Mouse (Mus musculus): Measurements from ENCODE around the gene Samd4b. TPM values are rescaled to one million over a fixed set of nuclear protein-coding genes. Genes with fewer than 3 reads are reported as not detected.

Gene Samd4b
- total and polyA plus RNA-seq, 2 experiments from 2014 or later = 19.2 to 56.0 TPM

- Histone ChIP-seq H3K9ac (replicated peaks; ENCODE audit: low read length, poor library complexity, severe bottlenecking) (no peak overlapping the region), H3K4me1 (ENCODE audit: insufficient read depth, low read length) (peaks cover 10% of the 10 kb centered on the region; the same call in 1 of the 2 replicates), H3K9me3 (ENCODE audit: low read length) (no peaks in the 10 kb centered on the region), H3K36me3 (ENCODE audit: insufficient read depth, low read length) (0 out of 2 replicates have a peak, but pooled peaks cover 11% of the 10 kb centered on the region), H3K27ac (ENCODE audit: low read depth, low read length) (no peak overlapping the region), H3K27me3 (ENCODE audit: insufficient read depth, low read length) (no peaks in the 10 kb centered on the region), H3K4me3 (ENCODE audit: low read depth, low read length) (no peak overlapping the region), H3K4me2 (ENCODE audit: low read depth, low read length, poor library complexity, severe bottlenecking) (no peak overlapping the region)
- ATAC-seq (ENCODE audit: low FRiP score) (no peak), DNase-seq (ENCODE audit: low spot score) (no peak)
- 90% methylated on average over 16 of the region's 16 CpGs for WGBS
- no peak for TF ChIP-seq CTCF (IDR thresholded peaks at IDR 0.05)
Observed at GRCm38 (mm10) chr7:28368276-28368920, 229.5 kb downstream of the Samd4b start.

- DNase-seq (ENCODE audit: low spot score) = no peak
- H3K4me1 ChIP-seq (ENCODE audit: insufficient read depth, low read length) = peaks cover 10% of the 10 kb centered on the region; the same call in 1 of the 2 replicates
- H3K27ac ChIP-seq (ENCODE audit: low read depth, low read length) = no peak overlapping the region
- no peak for ATAC-seq (ENCODE audit: low FRiP score)
- 87% methylated on average over 16 of the region's 16 CpGs for WGBS
- H3K9ac ChIP-seq (replicated peaks; ENCODE audit: low read length, poor library complexity, severe bottlenecking) = no peak overlapping the region
- H3K4me2 ChIP-seq (ENCODE audit: low read depth, low read length, poor library complexity, severe bottlenecking) = no peak overlapping the region
- H3K9me3 ChIP-seq (ENCODE audit: low read length) = no peaks in the 10 kb centered on the region
- H3K4me3 ChIP-seq (ENCODE audit: low read depth, low read length) = no peak overlapping the region
- no peaks in the 10 kb centered on the region for H3K27me3 ChIP-seq (ENCODE audit: insufficient read depth, low read length)
- TF ChIP-seq CTCF (IDR thresholded peaks at IDR 0.05) = no peak
- peaks cover 11% of the 10 kb centered on the region; the same call in 1 of the 2 replicates for H3K36me3 ChIP-seq (ENCODE audit: insufficient read depth, low read length)
Observed at GRCm38 (mm10) chr7:28367663-28368275, 230.2 kb downstream of the Samd4b start.

GRCm38 (mm10) chr7:28362441-28363060, 235.4 kb downstream of the Samd4b start:
- Histone ChIP-seq H3K9me3 (ENCODE audit: low read length) (no peaks in the 10 kb centered on the region), H3K4me3 (ENCODE audit: low read depth, low read length) (no peak overlapping the region), H3K4me1 (ENCODE audit: insufficient read depth, low read length) (no peaks in the 10 kb centered on the region), H3K27ac (ENCODE audit: low read depth, low read length) (no peak overlapping the region), H3K27me3 (ENCODE audit: insufficient read depth, low read length) (no peaks in the 10 kb centered on the region), H3K36me3 (ENCODE audit: insufficient read depth, low read length) (peaks cover 24% of the 10 kb centered on the region), H3K9ac (replicated peaks; ENCODE audit: low read length, poor library complexity, severe bottlenecking) (no peak overlapping the region), H3K4me2 (ENCODE audit: low read depth, low read length, poor library complexity, severe bottlenecking) (no peak overlapping the region)
- TF ChIP-seq CTCF (IDR thresholded peaks at IDR 0.05) = no peak
- DNase-seq (ENCODE audit: low spot score) (no peak), ATAC-seq (ENCODE audit: low FRiP score) (no peak)
- 81% methylated on average over 16 of the region's 16 CpGs for WGBS

- Histone ChIP-seq H3K4me1 (ENCODE audit: insufficient read depth, low read length) (no peaks in the 10 kb centered on the region), H3K4me3 (ENCODE audit: low read depth, low read length) (no peak overlapping the region), H3K27ac (ENCODE audit: low read depth, low read length) (no peak overlapping the region), H3K36me3 (ENCODE audit: insufficient read depth, low read length) (peaks cover 24% of the 10 kb centered on the region), H3K9me3 (ENCODE audit: low read length) (no peaks in the 10 kb centered on the region), H3K4me2 (ENCODE audit: low read depth, low read length, poor library complexity, severe bottlenecking) (no peak overlapping the region), H3K27me3 (ENCODE audit: insufficient read depth, low read length) (no peaks in the 10 kb centered on the region), H3K9ac (replicated peaks; ENCODE audit: low read length, poor library complexity, severe bottlenecking) (no peak overlapping the region)
- DNase-seq (ENCODE audit: low spot score) (no peak), ATAC-seq (ENCODE audit: low FRiP score) (no peak)
- 97% methylated on average over 20 of the region's 20 CpGs for WGBS
- TF ChIP-seq CTCF (IDR thresholded peaks at IDR 0.05) = no peak
Observed at GRCm38 (mm10) chr7:28361647-28362341, 236.2 kb downstream of the Samd4b start.

GRCm38 (mm10) chr7:28360291-28360690, 237.7 kb downstream of the Samd4b start:
- Histone ChIP-seq H3K36me3 (ENCODE audit: insufficient read depth, low read length) (peaks cover 24% of the 10 kb centered on the region), H3K27ac (ENCODE audit: low read depth, low read length) (no peak overlapping the region), H3K9me3 (ENCODE audit: low read length) (no peaks in the 10 kb centered on the region), H3K27me3 (ENCODE audit: insufficient read depth, low read length) (no peaks in the 10 kb centered on the region), H3K4me2 (ENCODE audit: low read depth, low read length, poor library complexity, severe bottlenecking) (no peak overlapping the region), H3K4me3 (ENCODE audit: low read depth, low read length) (no peak overlapping the region), H3K9ac (replicated peaks; ENCODE audit: low read length, poor library complexity, severe bottlenecking) (no peak overlapping the region), H3K4me1 (ENCODE audit: insufficient read depth, low read length) (no peaks in the 10 kb centered on the region)
- WGBS = 94% methylated on average over 6 of the region's 6 CpGs
- DNase-seq (ENCODE audit: low spot score) = no peak
- no peak for TF ChIP-seq CTCF (IDR thresholded peaks at IDR 0.05)
- no peak for ATAC-seq (ENCODE audit: low FRiP score)

Measured in midbrain, postnatal 0 days (tissue).